Mouse (Mus musculus): Measurements from ENCODE around the gene Kat2b. TPM values are rescaled to one million over a fixed set of nuclear protein-coding genes. Genes with fewer than 3 reads are reported as not detected.
"Not testable (repeated sequence)": the region's sequence is repeated elsewhere in the genome, so short reads cannot be mapped to it uniquely, and the experiment has no call there.

Kat2b gene
- polyA plus RNA-seq, 1 experiment from 2014 or later = 6.0 TPM

DNA sequence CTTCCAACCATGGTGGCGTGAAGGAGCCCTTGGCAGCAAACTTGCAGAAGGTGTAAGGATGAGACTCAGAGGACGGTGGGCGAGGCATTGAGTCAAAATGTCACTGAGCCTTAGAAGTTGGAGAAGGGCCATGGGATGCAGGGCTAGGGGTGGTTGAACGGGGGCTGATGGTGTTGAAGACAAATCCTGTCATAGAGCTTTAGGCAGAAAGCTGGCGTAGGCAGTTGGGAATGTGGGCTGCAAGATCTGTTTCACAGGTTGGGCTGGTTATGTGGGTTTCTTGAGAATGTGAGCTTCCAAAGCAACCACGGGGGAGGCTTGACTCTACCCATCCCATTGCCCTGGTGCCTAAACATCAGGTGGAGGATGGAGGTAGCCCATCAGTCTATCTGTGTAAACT, 23.4 kb downstream of the Kat2b start:
- H3K4me2 ChIP-seq (ENCODE audit: low read length) = no peak overlapping the region
- no peaks in the 10 kb centered on the region for H3K9me3 ChIP-seq (ENCODE audit: control insufficient read depth, low read length)
- H3K36me3 ChIP-seq (ENCODE audit: control insufficient read depth, insufficient read depth) = no peaks in the 10 kb centered on the region
- no peak for ATAC-seq
- no peak overlapping the region for H3K4me3 ChIP-seq (replicated peaks; ENCODE audit: low read length)
- H3K27ac ChIP-seq (ENCODE audit: low read length) = no peak overlapping the region
- no peak overlapping the region for H3K9ac ChIP-seq (replicated peaks; ENCODE audit: low read depth, low read length)
- H3K4me1 ChIP-seq (replicated peaks; ENCODE audit: control insufficient read depth, insufficient read depth, low read length) = peaks cover 22% of the 10 kb centered on the region
- 95% methylated on average over 6 of the region's 6 CpGs for WGBS
- no peaks in the 10 kb centered on the region for H3K27me3 ChIP-seq (replicated peaks; ENCODE audit: control insufficient read depth, insufficient read depth, low read length)

DNA sequence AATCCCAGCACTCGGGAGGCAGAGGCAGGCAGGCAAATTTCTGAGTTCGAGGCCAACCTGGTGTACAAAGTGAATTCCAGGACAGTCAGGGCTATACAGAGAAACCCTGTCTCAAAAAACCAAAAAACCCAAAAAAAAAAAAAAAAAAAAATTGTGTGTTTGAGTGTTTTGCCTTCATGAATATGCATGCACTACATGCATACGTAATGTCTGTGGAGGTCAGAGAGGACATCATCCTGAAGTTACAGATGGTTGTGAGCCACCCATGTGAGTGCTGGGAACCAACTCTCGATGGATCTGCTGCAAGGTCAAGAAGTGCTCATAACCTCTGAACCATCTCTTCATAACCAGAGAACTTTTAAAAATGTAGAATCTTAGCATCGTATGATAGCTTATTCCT, 25.2 kb downstream of the Kat2b start:
- H3K27ac ChIP-seq (ENCODE audit: low read length) = no peak overlapping the region
- H3K9me3 ChIP-seq (ENCODE audit: control insufficient read depth, low read length) = no peaks in the 10 kb centered on the region
- H3K4me3 ChIP-seq (replicated peaks; ENCODE audit: low read length) = no peak overlapping the region
- no peak overlapping the region for H3K4me2 ChIP-seq (ENCODE audit: low read length)
- no peak overlapping the region for H3K9ac ChIP-seq (replicated peaks; ENCODE audit: low read depth, low read length)
- 92% methylated on average over 5 of the region's 5 CpGs for WGBS
- no peaks in the 10 kb centered on the region for H3K36me3 ChIP-seq (ENCODE audit: control insufficient read depth, insufficient read depth)
- H3K27me3 ChIP-seq (replicated peaks; ENCODE audit: control insufficient read depth, insufficient read depth, low read length) = no peaks in the 10 kb centered on the region
- H3K4me1 ChIP-seq (replicated peaks; ENCODE audit: control insufficient read depth, insufficient read depth, low read length) = peaks cover 19% of the 10 kb centered on the region
- ATAC-seq = no peak

DNA sequence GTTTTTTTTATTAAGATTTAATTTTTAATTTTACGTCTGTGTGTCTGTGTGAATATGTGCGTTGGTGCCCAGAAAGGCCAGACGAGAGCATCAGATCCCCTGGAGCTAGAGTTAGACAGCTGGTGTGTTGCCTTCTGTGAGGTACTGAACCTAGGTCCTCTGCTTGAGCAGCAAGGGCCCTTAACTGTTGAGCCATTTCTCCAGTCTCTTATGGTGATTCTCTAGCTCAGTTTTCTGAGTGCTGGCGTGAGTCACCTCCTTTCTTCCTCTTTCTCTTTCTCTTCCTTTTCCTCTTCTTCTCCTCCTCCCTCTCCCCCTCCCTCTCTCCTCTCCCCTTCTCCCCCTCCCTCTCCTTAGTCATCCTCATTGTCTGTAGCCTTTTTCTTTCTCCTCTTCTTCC, 27.9 kb downstream of the Kat2b start:
- no peak for ATAC-seq
- Histone ChIP-seq H3K4me2 (ENCODE audit: low read length) (no peak overlapping the region), H3K27me3 (replicated peaks; ENCODE audit: control insufficient read depth, insufficient read depth, low read length) (no peaks in the 10 kb centered on the region), H3K27ac (ENCODE audit: low read length) (no peak overlapping the region), H3K4me3 (replicated peaks; ENCODE audit: low read length) (no peak overlapping the region), H3K36me3 (ENCODE audit: control insufficient read depth, insufficient read depth) (no peaks in the 10 kb centered on the region), H3K9ac (replicated peaks; ENCODE audit: low read depth, low read length) (no peak overlapping the region), H3K4me1 (replicated peaks; ENCODE audit: control insufficient read depth, insufficient read depth, low read length) (peaks cover 7% of the 10 kb centered on the region), H3K9me3 (ENCODE audit: control insufficient read depth, low read length) (no peaks in the 10 kb centered on the region)
- 84% methylated on average over 4 of the region's 4 CpGs for WGBS

DNA sequence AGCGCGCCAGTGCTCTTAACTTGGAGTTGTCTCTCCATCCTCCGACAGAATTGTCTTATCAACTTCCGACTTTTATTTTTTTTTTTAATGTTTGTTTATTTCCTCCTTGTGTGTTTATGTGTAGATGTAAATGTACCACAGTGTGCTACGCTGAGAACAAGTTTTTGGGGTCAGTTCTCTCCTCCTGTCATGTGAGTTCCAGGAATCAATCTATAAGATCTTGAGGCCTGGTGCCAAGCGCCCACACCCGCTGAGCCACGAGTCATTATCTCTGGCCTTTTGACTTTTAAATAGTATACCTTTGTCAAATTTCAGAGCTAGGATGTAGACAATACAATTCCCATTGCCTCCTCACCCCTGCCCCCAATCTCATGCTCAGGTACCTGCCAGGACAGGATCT, 28.9 kb downstream of the Kat2b start:
- Histone ChIP-seq H3K4me1 (replicated peaks; ENCODE audit: control insufficient read depth, insufficient read depth, low read length) (peaks cover 7% of the 10 kb centered on the region), H3K9ac (replicated peaks; ENCODE audit: low read depth, low read length) (no peak overlapping the region), H3K36me3 (ENCODE audit: control insufficient read depth, insufficient read depth) (no peaks in the 10 kb centered on the region), H3K27me3 (replicated peaks; ENCODE audit: control insufficient read depth, insufficient read depth, low read length) (no peaks in the 10 kb centered on the region), H3K27ac (ENCODE audit: low read length) (no peak overlapping the region), H3K4me2 (ENCODE audit: low read length) (no peak overlapping the region), H3K4me3 (replicated peaks; ENCODE audit: low read length) (no peak overlapping the region), H3K9me3 (ENCODE audit: control insufficient read depth, low read length) (no peaks in the 10 kb centered on the region)
- no peak for ATAC-seq
- 93% methylated on average over 8 of the region's 8 CpGs for WGBS

DNA sequence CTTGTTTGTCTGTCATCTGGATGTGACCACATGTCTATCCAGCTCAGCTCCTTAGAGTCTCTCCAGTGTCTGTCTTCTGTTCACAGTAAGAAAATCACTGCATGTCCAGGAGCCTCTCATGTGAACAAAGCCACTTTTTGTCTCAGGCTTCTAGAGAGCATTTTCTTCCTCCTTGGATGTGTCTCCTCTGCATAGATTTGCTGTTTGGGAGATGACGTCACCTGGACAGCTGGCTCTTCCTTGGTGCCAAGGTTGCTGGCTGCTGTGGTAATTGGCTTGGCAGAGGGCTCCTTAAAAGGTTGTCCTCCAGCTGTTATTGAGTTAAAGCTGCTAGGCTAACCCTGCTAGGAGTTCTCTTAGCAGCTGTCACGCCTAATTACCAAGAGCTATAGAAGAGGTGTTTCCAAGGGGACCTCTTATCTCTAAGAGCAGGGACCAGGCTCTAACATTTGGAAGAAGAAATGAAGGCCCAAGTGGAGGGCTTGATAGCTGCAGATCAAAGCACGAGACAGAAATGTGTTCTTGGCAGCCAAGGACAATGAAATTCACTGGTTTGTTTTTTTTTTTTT, 29.7 kb downstream of the Kat2b start:
- H3K4me1 ChIP-seq (replicated peaks; ENCODE audit: control insufficient read depth, insufficient read depth, low read length) = peaks cover 7% of the 10 kb centered on the region
- ATAC-seq = peak; percentile 76
- no peak overlapping the region for H3K4me2 ChIP-seq (ENCODE audit: low read length)
- H3K9me3 ChIP-seq (ENCODE audit: control insufficient read depth, low read length) = no peaks in the 10 kb centered on the region
- WGBS = 31% methylated on average over 3 of the region's 3 CpGs
- peak overlapping the region; percentile 1; the same call in 1 of the 2 replicates for H3K27ac ChIP-seq (ENCODE audit: low read length)
- no peaks in the 10 kb centered on the region for H3K27me3 ChIP-seq (replicated peaks; ENCODE audit: control insufficient read depth, insufficient read depth, low read length)
- no peak overlapping the region for H3K4me3 ChIP-seq (replicated peaks; ENCODE audit: low read length)
- no peaks in the 10 kb centered on the region for H3K36me3 ChIP-seq (ENCODE audit: control insufficient read depth, insufficient read depth)
- no peak overlapping the region for H3K9ac ChIP-seq (replicated peaks; ENCODE audit: low read depth, low read length)

DNA sequence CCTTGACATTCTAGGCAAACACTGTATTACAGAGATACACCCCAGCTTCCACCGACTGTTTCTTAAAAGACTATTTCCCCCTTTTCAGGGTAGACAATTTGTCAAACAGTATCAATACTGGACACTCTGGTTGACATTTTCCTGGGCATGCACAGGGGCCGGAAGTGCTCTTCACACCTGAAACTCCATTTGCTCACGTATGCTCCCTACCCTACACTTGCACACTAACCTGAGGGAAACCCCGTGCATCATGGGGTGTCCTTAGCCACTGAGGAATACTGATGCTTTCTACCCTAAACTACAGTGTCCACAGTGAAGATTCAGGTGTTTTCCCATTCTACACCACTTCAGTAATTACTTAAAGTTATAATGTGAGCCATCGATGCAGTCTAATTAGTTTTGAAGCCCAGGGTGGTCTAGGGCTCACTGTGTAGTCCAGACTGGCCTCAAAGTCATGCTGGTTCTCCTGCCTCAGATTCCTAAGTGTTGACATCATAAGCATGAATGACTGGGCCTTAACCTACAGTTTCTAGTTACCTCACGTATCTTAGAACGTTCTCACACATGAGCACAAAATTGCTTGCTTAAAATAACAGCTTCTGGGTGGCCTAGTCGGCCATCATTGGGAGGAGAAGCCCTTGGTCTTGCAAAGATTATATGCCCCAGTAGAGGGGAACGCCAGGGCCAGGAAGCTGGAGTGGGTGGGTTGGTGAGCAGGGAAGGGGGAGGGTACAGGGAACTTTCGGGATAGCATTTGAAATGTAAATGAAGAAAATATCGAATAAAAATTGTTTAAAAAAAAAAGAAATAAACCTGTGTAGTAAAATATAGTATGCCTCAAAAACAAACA, 30.5 kb downstream of the Kat2b start:
- Histone ChIP-seq H3K9me3 (ENCODE audit: control insufficient read depth, low read length) (no peaks in the 10 kb centered on the region), H3K27me3 (replicated peaks; ENCODE audit: control insufficient read depth, insufficient read depth, low read length) (no peaks in the 10 kb centered on the region), H3K27ac (ENCODE audit: low read length) (no peak overlapping the region), H3K4me1 (replicated peaks; ENCODE audit: control insufficient read depth, insufficient read depth, low read length) (peaks cover 7% of the 10 kb centered on the region), H3K4me2 (ENCODE audit: low read length) (no peak overlapping the region), H3K4me3 (replicated peaks; ENCODE audit: low read length) (no peak overlapping the region), H3K36me3 (ENCODE audit: control insufficient read depth, insufficient read depth) (no peaks in the 10 kb centered on the region), H3K9ac (replicated peaks; ENCODE audit: low read depth, low read length) (no peak overlapping the region)
- WGBS = 84% methylated on average over 11 of the region's 11 CpGs
- no peak for ATAC-seq

DNA sequence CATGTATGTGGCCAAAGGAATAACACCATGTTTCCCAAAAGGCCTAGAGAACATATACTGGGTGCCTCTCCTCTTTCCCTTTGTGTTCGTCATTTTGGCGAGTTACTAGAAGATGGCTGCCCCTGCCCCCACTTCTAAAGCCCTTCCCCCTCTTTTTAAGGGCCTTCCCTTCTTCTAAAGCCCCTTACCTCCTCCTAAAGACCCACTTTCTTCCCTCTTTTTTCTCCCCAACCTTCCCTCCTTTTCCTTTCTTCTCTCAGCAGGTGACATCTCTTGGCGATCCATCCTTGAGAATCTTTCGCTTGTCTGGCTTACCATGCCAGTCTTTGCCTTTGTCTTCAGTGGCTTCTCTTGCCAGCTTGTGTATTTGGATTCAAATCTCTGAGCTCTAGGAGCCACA, 31.9 kb downstream of the Kat2b start:
- ATAC-seq = no peak
- Histone ChIP-seq H3K27ac (ENCODE audit: low read length) (no peak overlapping the region), H3K9ac (replicated peaks; ENCODE audit: low read depth, low read length) (no peak overlapping the region), H3K36me3 (ENCODE audit: control insufficient read depth, insufficient read depth) (no peaks in the 10 kb centered on the region), H3K4me2 (ENCODE audit: low read length) (no peak overlapping the region), H3K4me1 (replicated peaks; ENCODE audit: control insufficient read depth, insufficient read depth, low read length) (peaks cover 7% of the 10 kb centered on the region), H3K27me3 (replicated peaks; ENCODE audit: control insufficient read depth, insufficient read depth, low read length) (no peaks in the 10 kb centered on the region), H3K4me3 (replicated peaks; ENCODE audit: low read length) (no peak overlapping the region), H3K9me3 (ENCODE audit: control insufficient read depth, low read length) (no peaks in the 10 kb centered on the region)
- WGBS = 88% methylated on average over 4 of the region's 4 CpGs

DNA sequence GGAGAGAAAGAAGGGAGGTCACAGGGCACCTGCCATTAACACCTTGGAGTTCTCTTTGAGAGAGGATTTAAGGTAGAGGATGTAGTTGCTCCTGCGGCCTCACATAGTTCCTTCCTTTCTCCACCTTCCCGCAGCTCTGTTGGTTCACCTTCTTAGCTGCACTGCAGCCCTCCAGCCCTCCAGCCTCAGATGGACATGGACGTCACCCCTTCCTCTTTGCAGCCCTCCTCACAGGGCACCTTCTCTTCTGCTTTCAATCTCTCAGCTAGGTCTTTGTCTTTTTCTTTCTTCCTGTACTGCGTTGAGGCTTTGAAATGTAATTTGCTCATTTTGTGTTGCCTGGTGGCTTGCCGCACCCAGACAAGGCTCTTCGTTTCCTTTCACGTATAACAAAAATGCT, 36.6 kb downstream of the Kat2b start:
- H3K4me2 ChIP-seq (ENCODE audit: low read length); H3K4me1 ChIP-seq (replicated peaks; ENCODE audit: control insufficient read depth, insufficient read depth, low read length); H3K27ac ChIP-seq (ENCODE audit: low read length); H3K4me3 ChIP-seq (replicated peaks; ENCODE audit: low read length); H3K27me3 ChIP-seq (replicated peaks; ENCODE audit: control insufficient read depth, insufficient read depth, low read length); H3K9me3 ChIP-seq (ENCODE audit: control insufficient read depth, low read length); ATAC-seq; H3K36me3 ChIP-seq (ENCODE audit: control insufficient read depth, insufficient read depth); H3K9ac ChIP-seq (replicated peaks; ENCODE audit: low read depth, low read length): not testable (repeated sequence)
- no CpG with 5 or more reads among the region's 7 CpGs for WGBS

DNA sequence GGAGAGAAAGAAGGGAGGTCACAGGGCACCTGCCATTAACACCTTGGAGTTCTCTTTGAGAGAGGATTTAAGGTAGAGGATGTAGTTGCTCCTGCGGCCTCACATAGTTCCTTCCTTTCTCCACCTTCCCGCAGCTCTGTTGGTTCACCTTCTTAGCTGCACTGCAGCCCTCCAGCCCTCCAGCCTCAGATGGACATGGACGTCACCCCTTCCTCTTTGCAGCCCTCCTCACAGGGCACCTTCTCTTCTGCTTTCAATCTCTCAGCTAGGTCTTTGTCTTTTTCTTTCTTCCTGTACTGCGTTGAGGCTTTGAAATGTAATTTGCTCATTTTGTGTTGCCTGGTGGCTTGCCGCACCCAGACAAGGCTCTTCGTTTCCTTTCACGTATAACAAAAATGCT, 39.4 kb downstream of the Kat2b start:
- H3K4me3 ChIP-seq (replicated peaks; ENCODE audit: low read length); H3K4me2 ChIP-seq (ENCODE audit: low read length); H3K9ac ChIP-seq (replicated peaks; ENCODE audit: low read depth, low read length); ATAC-seq; H3K9me3 ChIP-seq (ENCODE audit: control insufficient read depth, low read length); H3K4me1 ChIP-seq (replicated peaks; ENCODE audit: control insufficient read depth, insufficient read depth, low read length); H3K27ac ChIP-seq (ENCODE audit: low read length); H3K27me3 ChIP-seq (replicated peaks; ENCODE audit: control insufficient read depth, insufficient read depth, low read length); H3K36me3 ChIP-seq (ENCODE audit: control insufficient read depth, insufficient read depth): not testable (repeated sequence)
- no CpG with 5 or more reads among the region's 7 CpGs for WGBS

All from forebrain, embryonic 16.5 days (tissue).